Mouse (Mus musculus) cerebellum, adult 2 months (tissue): ENCODE data around the gene Asic4.

Experiments
- CTCF ChIP-seq: fragments of 200-500 bp; IDR thresholded peaks from 2 replicates; pipeline ENCODE4 v1.5.1; 2011; ENCODE audit warnings: low read depth, mild to moderate bottlenecking, control low read depth, low read length, moderate library complexity, borderline replicate concordance; ENCODE audit not compliant: insufficient read depth
- POLR2A ChIP-seq: fragments of 200-500 bp; IDR thresholded peaks from 2 replicates; pipeline ENCODE4 v1.6.1; 2011; ENCODE audit warnings: low read length, control low read depth, borderline replicate concordance; ENCODE audit not compliant: insufficient read depth

GRCm38 (mm10) chr1:75456746-75457564 is 6.7 kb downstream of the Asic4 start:
- TF ChIP-seq CTCF: peak; percentile 46
- TF ChIP-seq POLR2A: no peak
